Mouse (Mus musculus): Measurements from ENCODE around the gene Gm21616.
"Not testable (repeated sequence)": the region's sequence is repeated elsewhere in the genome, so short reads cannot be mapped to it uniquely, and the experiment has no call there.

The Gm21616 gene

GRCm38 (mm10) chrX:125435242-125435641 lies at the start of gene Gm21616:
TSS of gene Gm21616 (plus strand) at chrX:125435542.
- DNase-seq: not testable (repeated sequence)

Data from right cerebral cortex, postnatal 14 days (tissue).